Mouse (Mus musculus) spleen, adult 2 months (tissue): ENCODE measurements around the gene Prrc2a. TPM values are rescaled to one million over a fixed set of nuclear protein-coding genes. Genes with fewer than 3 reads are reported as not detected.

ENCODE experiments used
- DNase-seq, 2 experiments: peaks; one replicate each; pipeline versions ENCODE4 v3.0.0 to v3.0.0-alpha.2; 2012 to 2021; ENCODE audit warnings: low spot score in 2 of 2, low read depth in 1 of 2
- H3K27ac ChIP-seq: fragments of 200-500 bp; 2 replicates; pipeline ENCODE4 v1.5.1; 2012; ENCODE audit warnings: low read length, inconsistent platforms; ENCODE audit not compliant: insufficient read depth
- H3K27me3 ChIP-seq: fragments of 200-500 bp; 2 replicates; pipeline ENCODE4 v1.6.1; 2012; ENCODE audit warnings: mild to moderate bottlenecking, moderate library complexity, low read length, inconsistent platforms; ENCODE audit not compliant: control insufficient read depth, insufficient read depth
- H3K36me3 ChIP-seq: fragments of 200-500 bp; 2 replicates; pipeline ENCODE4 v1.6.1; 2012; ENCODE audit warnings: mild to moderate bottlenecking, low read length, inconsistent platforms; ENCODE audit not compliant: control insufficient read depth, insufficient read depth
- H3K4me1 ChIP-seq: fragments of 200-500 bp; 2 replicates; pipeline ENCODE4 v1.6.1; 2011; ENCODE audit warnings: inconsistent platforms; ENCODE audit not compliant: control insufficient read depth, insufficient read depth, insufficient read length
- H3K4me3 ChIP-seq: fragments of 200-500 bp; 2 replicates; pipeline ENCODE4 v1.5.1; 2011; ENCODE audit warnings: mild to moderate bottlenecking, inconsistent platforms; ENCODE audit not compliant: insufficient read depth, insufficient read length; ENCODE audit errors: extremely low read depth
- CTCF ChIP-seq: fragments of 200-500 bp; IDR thresholded peaks from 2 replicates; pipeline ENCODE4 v1.5.1; 2011; ENCODE audit warnings: mild to moderate bottlenecking, inconsistent platforms; ENCODE audit not compliant: insufficient read depth, insufficient read length, insufficient replicate concordance; ENCODE audit errors: extremely low read depth
- POLR2A ChIP-seq: fragments of 200-500 bp; IDR thresholded peaks from 2 replicates; pipeline ENCODE4 v1.6.1; 2011; ENCODE audit warnings: low read depth, low read length, inconsistent platforms
- WGBS: fragments of 180-500 bp; shearing (Covaris S2); methylation state at CpG from one replicate; pipeline ENCODE4 v1.1.7; 2018; 5-methylcytosine and 5-hydroxymethylcytosine counted together
- polyA plus RNA-seq: library from polyadenylated mRNA; depleted of rRNA; stranded (reverse); fragments of >200 nt; gene quantifications from 2 replicates; pipeline ENCODE4 v1.2.3, GENCODE M21; 2012

The Prrc2a gene
- polyA plus RNA-seq, 1 experiment: 362 TPM

DNA sequence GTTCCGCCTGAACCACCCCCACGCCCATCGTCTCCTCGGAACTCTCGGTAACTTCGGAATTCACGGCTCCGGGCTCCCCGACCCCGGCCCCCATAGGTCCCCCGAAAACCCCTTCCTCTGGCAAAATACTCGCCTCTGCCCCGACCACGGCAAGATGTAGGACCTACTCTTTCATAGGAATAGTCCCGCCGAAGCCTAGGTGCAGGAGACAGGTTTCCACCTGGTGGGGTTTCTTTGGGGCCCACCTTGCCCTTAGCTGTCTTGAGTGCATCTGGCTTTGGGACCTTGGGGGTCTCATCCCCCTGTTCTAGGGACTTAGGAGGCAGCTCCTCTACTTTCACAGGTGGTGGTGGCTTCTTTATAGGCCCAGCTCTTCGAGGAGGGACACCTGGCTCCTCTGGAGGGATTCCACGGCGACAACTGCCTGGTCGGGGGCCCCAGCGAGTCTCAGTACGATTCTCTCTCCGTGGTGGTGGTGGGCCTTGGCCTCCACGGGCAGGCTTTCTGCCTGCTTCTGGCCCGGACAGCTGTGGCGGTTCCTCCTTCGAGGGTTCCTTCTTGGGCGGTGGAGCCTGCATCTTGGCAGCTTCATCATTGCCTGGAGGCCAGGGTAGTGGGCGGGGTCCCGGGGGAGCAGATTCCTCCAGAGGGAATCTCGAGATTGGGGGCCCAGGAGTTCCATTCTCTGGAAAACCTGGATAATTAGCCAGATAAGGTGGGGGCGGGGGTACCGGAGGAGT lies 8.1 kb downstream of the Prrc2a start:
- no peak for TF ChIP-seq CTCF
- TF ChIP-seq POLR2A: no peak
- Histone ChIP-seq H3K36me3 (peaks cover 97% of the 10 kb centered on the region), H3K4me1 (no peaks in the 10 kb centered on the region), H3K27ac (no peak overlapping the region), H3K27me3 (no peaks in the 10 kb centered on the region), H3K4me3 (no peak overlapping the region)
- DNase-seq: no peak
- 95% methylated on average over 33 of the region's 33 CpGs for WGBS

DNA sequence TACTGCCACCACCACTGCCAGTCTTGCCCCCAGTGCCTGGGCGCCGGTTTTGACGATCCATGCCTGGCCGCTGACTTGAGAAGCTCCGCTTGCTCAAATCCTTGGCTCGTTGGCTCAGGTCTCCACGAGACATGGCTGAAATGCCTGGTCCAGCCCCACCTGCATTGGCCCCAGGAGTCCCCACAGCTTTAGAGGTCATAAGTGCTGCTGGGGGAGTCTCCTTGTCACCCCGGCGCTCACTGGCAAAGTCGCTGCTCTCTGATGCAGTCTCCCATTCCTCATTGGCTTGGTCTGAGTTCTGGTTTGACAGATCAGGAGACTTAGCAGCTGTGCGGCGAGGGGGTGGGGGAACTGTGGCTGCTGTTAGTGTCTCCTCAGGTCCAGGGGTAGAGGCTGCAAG lies 9.2 kb downstream of the Prrc2a start:
- 93% methylated on average over 12 of the region's 12 CpGs for WGBS
- peaks cover 94% of the 10 kb centered on the region for H3K36me3 ChIP-seq
- H3K27me3 ChIP-seq: no peaks in the 10 kb centered on the region
- TF ChIP-seq CTCF (no peak), POLR2A (no peak)
- H3K27ac ChIP-seq: no peak overlapping the region
- DNase-seq: no peak
- no peak overlapping the region for H3K4me3 ChIP-seq
- H3K4me1 ChIP-seq: no peaks in the 10 kb centered on the region

DNA sequence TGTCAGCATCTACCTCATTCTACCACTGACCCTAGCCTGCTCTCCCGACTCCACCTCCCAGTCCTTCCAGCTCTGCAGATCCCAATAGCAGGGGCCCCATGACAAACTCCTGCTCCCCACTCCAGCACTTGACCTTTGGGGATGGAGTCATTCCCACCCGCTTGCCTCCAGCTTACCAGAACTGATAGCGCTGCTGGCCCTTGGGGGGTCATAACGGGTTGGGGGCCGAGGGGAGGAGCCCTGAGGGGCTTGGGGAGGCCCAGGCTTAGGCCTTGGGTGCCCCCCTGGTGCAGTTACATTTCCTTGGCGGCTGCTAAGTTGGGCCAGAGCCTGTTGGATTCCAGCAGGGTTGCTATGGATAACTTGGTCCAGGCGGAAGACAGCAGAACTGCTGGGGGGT lies 10.1 kb downstream of the Prrc2a start:
- DNase-seq: no peak
- Histone ChIP-seq H3K4me1 (no peaks in the 10 kb centered on the region), H3K36me3 (peaks cover 94% of the 10 kb centered on the region), H3K27me3 (no peaks in the 10 kb centered on the region), H3K27ac (no peak overlapping the region), H3K4me3 (no peak overlapping the region)
- TF ChIP-seq CTCF (no peak), POLR2A (no peak)
- 96% methylated on average over 7 of the region's 7 CpGs for WGBS

DNA sequence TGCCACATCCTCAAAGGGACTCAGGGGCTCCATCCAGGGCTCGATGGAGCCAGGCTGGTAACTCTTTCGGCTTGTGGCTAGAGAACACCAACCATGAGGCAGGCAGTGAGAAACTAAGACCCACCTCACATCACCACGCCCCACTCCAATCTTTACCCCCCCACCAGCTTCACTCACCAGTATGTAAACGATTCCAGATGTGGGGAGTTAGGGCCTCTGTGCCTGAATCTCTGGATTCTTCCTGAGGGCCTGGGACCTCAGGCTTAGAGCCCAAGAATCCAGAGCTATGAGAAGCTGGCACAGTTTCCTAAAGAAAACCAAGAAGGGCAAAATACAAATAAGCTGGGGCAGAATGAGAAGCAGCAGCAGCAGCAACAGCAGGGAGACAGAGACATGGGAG lies 10.8 kb downstream of the Prrc2a start:
- H3K4me1 ChIP-seq: no peaks in the 10 kb centered on the region
- 94% methylated on average over 4 of the region's 4 CpGs for WGBS
- H3K27ac ChIP-seq: no peak overlapping the region
- H3K4me3 ChIP-seq: no peak overlapping the region
- TF ChIP-seq CTCF (no peak), POLR2A (no peak)
- peaks cover 93% of the 10 kb centered on the region for H3K36me3 ChIP-seq
- H3K27me3 ChIP-seq: no peaks in the 10 kb centered on the region
- no peak for DNase-seq

DNA sequence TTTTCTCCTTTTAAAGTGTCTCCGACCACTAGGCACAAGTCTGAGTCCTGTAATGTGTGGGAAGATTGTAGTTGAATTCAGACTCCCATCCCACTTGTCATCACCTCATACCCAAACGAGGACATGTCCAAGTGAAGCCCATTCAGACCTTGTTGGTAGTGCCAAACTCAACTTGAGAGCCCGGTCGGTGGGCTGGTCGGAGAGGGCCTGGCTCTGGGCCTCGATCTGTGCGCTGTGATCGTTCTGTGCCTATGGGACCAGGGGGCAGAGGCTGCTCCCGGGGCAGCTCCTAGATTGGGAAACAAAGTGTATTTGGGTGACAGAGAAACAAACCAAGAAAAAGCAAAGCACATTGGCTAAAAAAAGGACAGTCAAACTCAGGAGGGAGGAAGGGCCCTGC lies 11.6 kb downstream of the Prrc2a start:
- Histone ChIP-seq H3K4me1 (no peaks in the 10 kb centered on the region), H3K36me3 (peaks cover 86% of the 10 kb centered on the region), H3K27ac (no peak overlapping the region), H3K27me3 (no peaks in the 10 kb centered on the region), H3K4me3 (no peak overlapping the region)
- TF ChIP-seq POLR2A (no peak), CTCF (no peak)
- WGBS: 91% methylated on average over 9 of the region's 9 CpGs
- DNase-seq: no peak

DNA sequence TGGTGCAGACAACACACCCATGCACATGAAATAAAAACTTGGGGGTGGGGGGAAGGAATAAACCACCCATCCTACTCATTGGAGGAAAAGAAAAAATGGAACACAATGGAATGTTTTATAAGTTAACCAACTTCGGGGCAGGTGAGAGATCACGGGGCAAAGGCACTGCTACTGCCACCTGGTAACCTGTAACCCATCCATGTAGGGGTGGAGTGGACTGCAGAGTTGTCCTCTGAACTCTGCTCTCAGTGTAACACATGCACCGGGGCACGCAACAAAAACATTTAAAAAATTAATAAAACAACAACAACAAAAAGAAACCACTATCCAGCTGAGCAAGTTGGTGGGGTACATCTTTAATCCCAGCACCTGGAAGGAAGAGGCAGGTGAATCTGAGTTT lies 12.6 kb downstream of the Prrc2a start:
- no peak overlapping the region for H3K27ac ChIP-seq
- no peak for DNase-seq

DNA sequence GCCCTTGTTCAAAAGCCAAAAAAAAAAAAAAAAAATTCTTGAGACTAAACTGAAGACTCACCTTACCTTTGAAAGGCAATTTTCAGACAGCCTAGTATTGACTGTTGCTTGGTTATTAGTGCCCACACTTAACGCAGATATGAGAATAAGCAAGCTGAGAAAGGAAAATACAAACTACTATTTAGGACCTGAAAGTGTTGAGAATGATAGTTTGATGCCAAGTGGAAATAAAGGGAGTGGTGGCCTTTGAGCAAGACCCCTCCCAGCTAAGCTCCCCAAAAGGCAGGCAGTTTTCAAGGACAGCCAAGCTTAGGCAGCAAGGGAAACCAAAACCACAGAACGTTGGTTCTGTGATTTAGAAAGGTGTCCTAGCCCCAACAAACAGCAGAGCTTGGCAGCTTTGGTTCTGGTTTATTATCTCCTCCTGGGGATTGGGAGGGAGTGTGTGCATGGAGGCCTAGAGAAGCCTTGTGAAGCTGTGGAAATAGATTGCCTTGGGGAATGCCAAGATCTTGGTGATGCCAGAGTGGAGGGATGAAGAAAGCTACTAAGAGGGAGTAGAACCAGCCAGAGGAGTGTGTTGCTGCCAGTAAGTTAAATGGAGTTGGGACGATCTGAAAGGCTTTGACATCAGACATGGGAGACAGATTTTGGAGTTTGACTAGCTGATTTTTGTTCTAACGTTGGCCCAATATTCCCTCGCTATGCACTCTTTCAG lies 16.6 kb downstream of the Prrc2a start:
- Histone ChIP-seq H3K27ac (no peak overlapping the region), H3K4me1 (no peaks in the 10 kb centered on the region), H3K27me3 (no peaks in the 10 kb centered on the region), H3K4me3 (no peak overlapping the region), H3K36me3 (peaks cover 76% of the 10 kb centered on the region)
- DNase-seq: no peak
- WGBS: 71% methylated on average over 5 of the region's 5 CpGs
- TF ChIP-seq POLR2A: no peak
- no peak for TF ChIP-seq CTCF

More for the DNA sequence above, 12.6 kb downstream of the Prrc2a start:
- Histone ChIP-seq H3K27me3 (no peaks in the 10 kb centered on the region), H3K36me3 (peaks cover 78% of the 10 kb centered on the region), H3K4me3 (no peak overlapping the region), H3K4me1 (no peaks in the 10 kb centered on the region)
- 94% methylated on average over 4 of the region's 4 CpGs for WGBS
- TF ChIP-seq CTCF (no peak), POLR2A (no peak)
